Mouse (Mus musculus) C2C12 (cell line): ENCODE data around the gene Tenm2.

Experiments
- CEBPB ChIP-seq: IDR thresholded peaks from one replicate; pipeline ENCODE4 v1.6.1; 2011; ENCODE audit warnings: low read depth, mild to moderate bottlenecking, control low read depth, moderate library complexity
- CTCF ChIP-seq: IDR thresholded peaks from one replicate; pipeline ENCODE4 v1.5.1; 2011; ENCODE audit not compliant: control insufficient read depth, insufficient read depth, insufficient read length
- FOSL1 ChIP-seq: IDR thresholded peaks from one replicate; pipeline ENCODE4 v1.8.0; 2011; ENCODE audit warnings: mild to moderate bottlenecking, low read length; ENCODE audit not compliant: poor library complexity, insufficient read depth, severe bottlenecking
- MAX ChIP-seq: IDR thresholded peaks from one replicate; pipeline ENCODE4 v1.6.1; 2011; ENCODE audit warnings: mild to moderate bottlenecking, control low read depth
- USF1 ChIP-seq: IDR thresholded peaks from one replicate; pipeline ENCODE4 v1.6.1; 2011; ENCODE audit warnings: low read depth, mild to moderate bottlenecking, control low read depth, moderate library complexity

- TF ChIP-seq USF1 (no peak), FOSL1 (no peak), CTCF (no peak), CEBPB (no peak), MAX (no peak)
These were observed 128.7 kb downstream of the Tenm2 start for GRCm38 (mm10) chr11:37107069-37107468.
